Mouse (Mus musculus) E14TG2a.4 (cell line): ENCODE data around the gene Osbpl5.

Experiments used
- CTCF ChIP-seq: conservative IDR thresholded peaks from 2 replicates; pipeline ENCODE4 v1.5.1; 2014; ENCODE audit warnings: low read length
- POU5F1 ChIP-seq: IDR thresholded peaks from 2 replicates; pipeline ENCODE4 v1.6.1; 2014; ENCODE audit warnings: low read length, borderline replicate concordance

- no peak for TF ChIP-seq CTCF
- no peak for TF ChIP-seq POU5F1
Observed at GRCm38 (mm10) chr7:143800770-143801169, 44.0 kb upstream of the Osbpl5 start.
